Mouse (Mus musculus): ENCODE data around the gene Atrip.

Gene Atrip

DNA sequence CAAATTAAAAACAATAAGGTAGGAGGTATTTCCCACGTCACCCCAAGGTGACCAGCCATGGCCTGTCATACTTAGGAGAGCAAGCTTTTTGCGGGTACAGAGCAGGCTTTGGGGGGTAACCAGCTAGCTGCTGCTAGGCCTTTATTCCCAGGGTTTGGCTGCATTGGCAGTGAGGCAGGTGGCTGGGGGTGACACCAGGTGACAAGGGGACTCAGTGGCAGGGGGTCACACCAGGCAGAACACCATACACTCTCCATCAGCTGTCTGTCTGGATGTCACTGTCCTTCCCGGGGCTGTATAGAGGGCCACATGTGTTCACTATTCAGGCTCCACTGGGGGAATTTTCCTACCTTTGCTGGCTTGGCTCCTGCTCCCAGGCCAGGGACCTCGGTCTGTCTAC lies 17.0 kb downstream of the Atrip start:
- DNase-seq: no peak

- DNase-seq: no peak
Observed at GRCm38 (mm10) chr9:109056081-109056690, 17.7 kb downstream of the Atrip start.

- DNase-seq: no peak
Observed at GRCm38 (mm10) chr9:109055271-109056030, 18.5 kb downstream of the Atrip start.

DNA sequence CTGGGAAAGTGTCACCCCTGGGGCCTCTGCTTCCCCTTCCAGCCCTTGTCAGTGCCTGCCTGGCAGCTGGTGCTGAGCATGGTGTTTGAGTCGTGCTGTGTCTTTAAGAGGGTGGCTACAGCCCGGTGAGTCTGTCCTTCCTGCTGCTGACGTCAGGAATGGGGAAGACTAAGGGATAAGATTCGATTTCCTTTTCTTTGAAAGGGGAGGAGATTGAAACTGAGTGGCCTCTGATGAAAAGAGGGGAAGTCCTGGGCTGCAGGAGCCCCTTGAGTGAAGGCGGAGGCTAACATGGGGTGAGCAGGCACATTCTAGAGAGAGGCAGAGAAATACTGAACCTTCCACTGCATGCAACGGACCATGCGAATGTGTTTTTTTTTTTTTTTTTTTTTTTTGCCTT lies 19.2 kb downstream of the Atrip start:
- DNase-seq: peak; percentile 57 to 59

- DNase-seq: no peak
Observed at GRCm38 (mm10) chr9:109053851-109054250, 20.1 kb downstream of the Atrip start.

GRCm38 (mm10) chr9:109053366-109053765 lies 20.6 kb downstream of the Atrip start:
- no peak for DNase-seq

GRCm38 (mm10) chr9:109052490-109053260 lies 21.2 kb downstream of the Atrip start:
- DNase-seq: peak; percentile 50 to 56

DNA sequence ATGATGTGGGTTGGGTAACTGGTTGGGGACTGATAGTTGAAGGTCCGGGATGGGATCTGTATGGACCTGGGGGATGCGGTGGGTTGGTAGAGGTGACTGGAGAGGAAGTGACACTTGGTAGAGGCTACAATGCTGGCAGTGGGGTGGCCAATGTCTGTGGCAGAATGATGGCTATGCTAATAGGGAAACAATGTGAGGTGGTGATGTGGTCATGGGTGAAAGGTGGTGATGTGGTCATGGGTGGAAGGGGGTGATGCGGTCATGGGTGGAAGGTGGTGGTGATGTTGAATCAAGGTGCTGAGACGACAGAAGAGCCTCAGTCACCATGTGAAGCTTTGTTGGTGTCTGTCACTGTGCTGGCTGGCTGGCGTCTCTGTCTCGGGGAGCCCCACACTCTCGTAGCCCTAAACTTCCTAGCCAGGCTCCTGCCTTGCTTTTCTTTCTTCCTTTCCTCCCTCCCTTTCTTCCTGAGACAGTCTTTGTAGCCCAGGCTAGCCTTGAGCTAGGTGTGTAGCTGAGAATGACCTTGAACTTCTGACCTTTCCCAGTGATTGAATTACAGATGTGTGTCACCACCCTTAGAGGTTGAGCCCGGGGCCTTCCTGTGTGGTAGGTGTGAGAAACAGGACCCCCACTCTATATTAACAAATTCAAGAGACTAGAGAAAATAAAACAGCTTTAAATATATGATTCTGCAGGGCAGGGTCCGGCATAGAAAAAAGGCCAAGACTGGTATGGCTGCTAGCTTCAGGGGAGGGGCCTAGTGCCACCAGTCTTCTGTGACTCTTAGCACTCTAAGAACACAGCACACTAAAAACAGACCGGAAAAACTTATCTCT lies 22.1 kb downstream of the Atrip start:
- peak; percentile 51 to 65 for DNase-seq

DNA sequence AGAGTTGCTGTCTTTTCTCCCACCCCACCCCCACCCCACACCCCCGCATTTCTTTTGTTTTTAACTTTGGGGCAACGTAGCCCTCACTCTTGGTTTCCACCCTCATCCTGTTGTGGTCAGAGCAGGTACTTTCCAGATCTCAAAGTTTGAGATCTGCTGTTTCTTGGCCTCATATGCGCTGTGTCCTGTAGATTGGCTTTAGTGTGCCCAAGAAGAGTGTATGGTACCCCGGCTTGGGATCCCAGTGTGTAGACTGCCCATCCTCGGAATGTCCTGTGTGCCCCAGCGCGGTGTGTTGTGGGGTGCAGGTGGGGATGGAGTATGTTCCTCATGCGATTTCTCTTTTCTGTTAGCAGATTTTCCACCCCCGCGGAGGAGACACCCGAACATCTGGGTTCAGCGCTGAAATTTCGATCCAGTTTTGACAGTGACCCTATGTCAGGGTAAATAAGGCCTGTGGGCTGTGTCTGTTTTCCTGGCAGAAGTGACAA lies 22.9 kb downstream of the Atrip start:
- DNase-seq: peak; percentile 54 to 63

GRCm38 (mm10) chr9:109050674-109050997 lies 23.3 kb downstream of the Atrip start:
- peak in 1 of 2 experiments; percentile 34 for DNase-seq

DNA sequence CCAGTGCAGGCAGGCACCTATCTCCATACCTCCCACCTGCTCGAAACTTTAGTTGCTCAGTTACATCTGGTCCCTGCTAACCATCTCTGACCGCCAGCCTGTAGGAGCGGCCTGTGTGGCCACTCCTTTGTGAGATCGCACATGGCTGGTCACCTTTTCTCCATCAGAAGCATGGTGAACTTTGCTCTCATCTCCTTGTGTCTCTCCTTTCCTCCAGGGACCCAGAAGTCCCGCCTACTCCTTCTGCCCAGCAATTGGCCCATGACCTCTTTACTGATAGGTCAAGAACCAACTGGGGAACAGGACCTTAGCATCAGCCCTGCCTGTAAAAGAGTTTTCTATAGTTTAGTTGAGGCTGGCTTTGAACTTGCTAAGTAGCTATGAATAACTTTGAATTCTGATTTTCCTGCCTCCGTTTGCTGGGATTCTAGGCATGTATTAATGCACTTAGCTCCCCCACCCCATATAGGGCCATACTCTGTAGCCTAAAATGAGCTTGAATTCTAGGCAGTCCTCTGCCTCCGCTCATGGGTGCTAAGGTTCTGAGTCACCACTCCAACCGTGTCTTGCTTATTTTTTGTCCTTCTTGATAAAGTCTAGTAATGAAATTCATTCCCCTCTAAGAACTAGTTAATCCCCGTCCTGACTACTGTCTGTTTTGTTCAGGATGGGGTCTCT lies 23.8 kb downstream of the Atrip start:
- DNase-seq: peak in 1 of 2 experiments; percentile 43

- DNase-seq: no peak
Observed at GRCm38 (mm10) chr9:109049316-109049715, 24.6 kb downstream of the Atrip start.

GRCm38 (mm10) chr9:109046306-109046705 lies 27.6 kb downstream of the Atrip start:
- peak; percentile 72 to 76 for DNase-seq

DNA sequence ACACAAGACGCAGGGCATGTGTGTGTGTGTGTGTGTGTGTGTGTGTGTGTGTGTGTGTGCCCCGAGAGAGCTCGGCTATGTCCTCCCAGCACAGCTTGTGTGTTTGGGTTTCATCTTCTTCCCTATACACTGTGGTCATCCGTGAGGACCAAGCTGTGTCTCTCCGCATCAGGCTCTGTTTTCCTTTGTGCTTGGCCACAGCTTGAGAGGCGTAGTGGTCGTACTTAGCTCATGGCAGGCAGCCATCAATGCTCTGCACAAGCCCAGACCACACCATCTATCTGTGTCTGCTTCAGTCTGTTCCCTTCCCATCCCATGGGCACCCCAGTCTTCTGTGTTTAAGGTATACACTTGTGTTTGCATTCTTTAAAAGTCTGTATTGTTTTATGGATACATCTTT lies 32.6 kb downstream of the Atrip start:
- no peak for DNase-seq

DNA sequence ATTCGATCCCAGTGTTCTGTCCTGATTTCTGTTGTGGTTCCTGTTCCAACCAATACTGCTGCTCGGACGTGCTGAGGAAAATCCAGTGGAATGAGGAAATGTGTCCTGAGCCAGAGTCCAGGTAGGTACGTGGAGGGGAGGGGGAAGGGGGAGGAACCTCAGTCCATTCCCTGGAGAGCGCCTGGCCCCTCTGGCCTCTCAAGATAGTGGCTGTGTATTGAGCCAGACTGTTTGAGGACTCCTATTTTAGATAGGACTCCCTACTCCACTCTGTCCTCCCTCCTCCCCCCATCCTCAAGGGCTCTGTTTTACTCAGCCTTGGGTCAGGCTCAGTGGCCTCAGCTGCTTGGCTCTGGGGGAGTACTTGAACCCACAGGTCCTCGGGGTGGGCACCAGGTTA lies 33.0 kb downstream of the Atrip start:
- no peak for DNase-seq

DNA sequence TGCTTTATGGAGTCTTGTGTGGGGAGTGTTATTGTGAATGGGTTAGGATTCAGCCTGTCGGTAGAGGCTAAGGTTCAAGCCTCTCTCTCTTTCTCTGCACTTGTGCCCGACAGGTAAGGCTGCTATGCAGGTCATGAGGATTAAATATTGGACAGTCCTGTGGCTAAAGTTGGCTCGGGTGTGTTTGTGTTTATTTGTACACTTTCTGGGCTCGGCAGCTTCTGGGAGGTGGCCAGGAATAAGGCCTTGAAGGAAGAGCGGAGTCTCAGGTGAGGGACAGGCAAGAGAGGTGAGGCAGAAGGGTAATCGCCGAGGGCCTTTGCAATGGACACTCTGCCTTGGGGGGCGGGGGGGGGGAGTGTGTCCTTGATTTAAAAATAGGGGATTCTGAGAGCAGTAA lies 33.7 kb downstream of the Atrip start:
- no peak for DNase-seq

DNA sequence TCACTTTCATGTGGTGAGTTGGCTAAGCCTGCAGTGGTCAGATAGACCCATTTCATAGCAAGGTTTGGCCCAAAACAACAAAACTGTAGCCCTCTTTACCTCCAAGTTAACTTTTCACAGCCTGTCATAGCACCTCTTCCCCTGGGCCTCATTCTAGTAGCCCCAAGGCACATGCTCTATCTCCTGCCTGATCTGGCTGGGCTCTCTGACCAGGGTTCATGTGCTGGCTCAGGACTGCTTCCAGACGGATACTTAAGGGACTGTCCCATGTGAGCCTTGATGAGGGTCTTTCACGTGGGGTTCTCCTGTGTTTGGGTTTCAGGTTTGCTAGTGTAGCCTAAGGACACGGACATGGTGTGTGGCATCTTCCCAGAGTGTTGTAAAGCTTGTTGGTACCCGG lies 34.2 kb downstream of the Atrip start:
- no peak for DNase-seq

GRCm38 (mm10) chr9:109038901-109039364 lies 35.0 kb downstream of the Atrip start:
- peak in 1 of 2 experiments; percentile 34 for DNase-seq

- peak; percentile 75 to 87 for DNase-seq
Observed at GRCm38 (mm10) chr9:109038086-109038895, 35.6 kb downstream of the Atrip start, which contains the start of gene Shisa5. TSS of gene Shisa5 (plus strand) at chr9:109038565.

DNA sequence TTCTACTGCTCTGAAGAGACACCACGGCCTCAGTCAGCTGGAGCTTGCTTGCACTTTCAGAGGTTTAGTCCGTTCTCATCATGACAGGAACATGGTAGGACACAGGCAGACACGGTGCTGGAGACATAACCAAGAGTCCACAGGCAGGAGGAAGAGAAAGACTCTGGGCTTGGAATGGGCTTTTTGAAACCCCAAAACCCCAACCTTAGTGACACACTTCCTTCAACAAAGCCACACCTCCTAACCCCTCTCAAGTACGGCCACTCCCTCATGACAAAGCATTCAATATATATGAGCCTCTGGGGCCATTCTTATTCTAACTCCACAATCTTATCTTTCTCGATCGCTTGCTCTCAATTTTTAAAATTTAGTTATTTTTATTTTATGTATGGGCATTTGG lies 41.5 kb downstream of the Atrip start:
- no peak for DNase-seq

GRCm38 (mm10) chr9:109031686-109032085 lies 42.2 kb downstream of the Atrip start:
- no peak for DNase-seq
